Mouse (Mus musculus): ENCODE results near the gene Dcaf6.

Dcaf6 gene

DNA sequence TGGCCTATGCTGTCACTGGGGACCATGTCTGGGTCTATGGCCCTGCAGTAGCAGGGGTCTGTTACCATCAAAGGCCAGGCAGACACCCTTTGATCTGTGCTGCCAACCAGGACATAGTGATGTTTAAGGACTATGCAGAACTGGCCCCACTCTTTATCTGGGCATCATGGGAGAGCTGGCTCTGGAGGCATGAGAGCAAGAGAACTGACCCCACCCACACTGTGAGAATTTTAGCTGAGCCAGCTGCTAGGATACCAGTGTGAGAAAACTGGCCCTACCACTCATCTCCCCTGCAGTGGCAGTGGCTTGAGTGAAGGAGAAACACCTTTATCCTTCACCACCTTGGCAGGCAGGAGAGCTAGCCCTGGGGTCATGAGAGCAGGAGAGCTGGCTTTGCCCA lies 19.1 kb downstream of the Dcaf6 start:
- CTCF ChIA-PET, result interaction anchor here in 1 of 4 experiments (0.6 kb wide), 1 partner anchor 296 kb away, joined by 3 read pairs; no protein-coding TSS in a partner anchor
- POLR2A ChIA-PET, result interaction anchor here in 2 of 4 experiments (0.5 to 4.7 kb wide), 3 partner anchors 19 to 550 kb away, joined by 3 to 17 read pairs (median 5); partner anchors contain the start of genes Mpc2 (in 2 of the 2) and Dcaf6 (in 1 of the 2)

DNA sequence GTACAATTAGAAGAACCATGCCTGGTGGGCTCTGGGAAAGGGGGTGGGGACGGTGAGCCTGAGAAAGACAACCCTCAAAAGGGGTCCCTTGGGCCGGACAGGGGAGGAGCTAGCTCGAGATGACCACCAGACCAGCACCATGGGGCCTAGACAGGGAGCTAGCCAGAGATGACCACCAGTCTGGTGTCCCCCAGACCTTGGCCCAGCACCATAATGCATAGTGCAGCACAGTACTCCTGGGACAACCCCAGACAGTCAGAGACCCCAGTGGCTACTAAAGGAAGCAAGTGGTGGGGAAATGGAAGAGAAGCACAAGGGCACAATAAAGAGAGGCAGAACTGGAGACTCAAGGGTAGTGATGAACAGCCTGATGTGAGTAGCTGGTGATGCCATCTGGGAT lies 19.5 kb downstream of the Dcaf6 start:
- POLR2A ChIA-PET, result interaction anchor here in 2 of 4 experiments (0.5 to 4.7 kb wide), 3 partner anchors 20 to 550 kb away, joined by 3 to 17 read pairs (median 5); partner anchors contain the start of genes Mpc2 (in 2 of the 2) and Dcaf6 (in 1 of the 2)
- CTCF ChIA-PET, result no interaction called here

DNA sequence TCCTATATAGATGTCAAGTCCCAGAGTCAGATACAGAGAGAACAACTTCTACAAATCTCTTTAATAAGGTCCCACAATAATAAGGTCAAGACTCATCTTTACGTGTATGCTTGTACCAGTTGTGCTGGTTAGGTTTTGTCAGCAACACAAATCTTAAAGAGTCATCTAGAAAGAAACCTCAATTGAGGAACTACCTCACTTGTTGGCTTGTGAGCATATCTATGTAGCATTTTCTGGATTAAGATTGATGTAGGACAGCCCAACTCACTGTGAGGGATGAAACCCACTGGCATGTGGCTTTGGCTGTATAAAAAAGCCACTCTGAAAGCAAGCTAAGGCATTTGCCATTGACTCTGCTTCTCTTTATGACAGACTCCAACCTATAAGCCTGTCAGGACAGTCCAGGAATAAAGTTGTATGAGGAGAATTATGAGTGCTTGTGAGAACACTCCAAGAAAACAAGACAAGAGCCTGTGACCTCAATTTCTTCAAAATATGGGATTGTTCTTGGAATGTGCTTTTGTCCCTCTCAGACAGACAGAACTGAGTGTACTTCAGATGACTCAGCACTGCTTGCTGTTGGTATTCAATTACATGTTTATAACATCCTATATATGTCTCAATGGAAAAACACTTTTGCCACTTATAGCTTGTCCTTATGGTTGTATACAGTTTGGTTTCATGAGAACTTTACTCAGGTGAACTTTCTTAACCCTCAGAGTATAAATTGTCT lies 21.8 kb downstream of the Dcaf6 start:
- ChIA-PET CTCF (interaction anchor here in 1 of 4 experiments (0.5 kb wide), 1 partner anchor 152 kb away, joined by 7 read pairs; no protein-coding TSS in a partner anchor), POLR2A (interaction anchor here in 1 of 4 experiments (2.3 kb wide), 1 partner anchor 22 kb away, joined by 9 read pairs; the partner anchor contains the start of genes Dcaf6 and Mpc2)

- CTCF ChIA-PET, result interaction anchor here in 1 of 4 experiments (1.2 kb wide), 1 partner anchor 28 kb away, joined by 3 read pairs; no protein-coding TSS in a partner anchor
- POLR2A ChIA-PET, result interaction anchor here in 3 of 4 experiments (1.2 to 3.2 kb wide), 6 partner anchors 11 to 91 kb away, joined by 3 to 53 read pairs (median 6); partner anchors contain the start of genes Dcaf6 (in 3 of the 3) and Mpc2 (in 3 of the 3)
Observed at GRCm38 (mm10) chr1:165432883-165433282, 27.4 kb downstream of the Dcaf6 start.

DNA sequence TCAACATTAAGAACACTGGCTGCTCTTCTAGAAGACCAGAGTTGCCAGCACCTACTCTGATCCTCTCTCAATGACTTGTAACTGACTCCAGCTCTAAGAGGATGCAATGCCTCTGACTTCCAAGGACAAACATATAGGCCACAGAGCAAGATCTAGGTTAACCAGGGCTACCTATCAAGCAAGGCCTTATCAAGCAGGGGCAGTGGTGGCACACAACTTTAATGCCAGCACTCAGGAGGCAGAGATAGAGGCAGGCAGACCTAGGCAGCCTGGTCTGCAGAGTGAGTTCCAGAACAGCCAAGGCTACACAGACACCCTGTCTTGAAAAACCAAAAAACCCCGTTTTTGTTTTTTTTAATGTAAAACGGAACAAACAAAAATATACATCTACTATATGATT lies 34.0 kb downstream of the Dcaf6 start:
- ChIA-PET CTCF (no interaction called here), POLR2A (interaction anchor here in 1 of 4 experiments (1.5 kb wide), 1 partner anchor 34 kb away, joined by 6 read pairs; the partner anchor contains the start of genes Dcaf6 and Mpc2)

- CTCF ChIA-PET, result no interaction called here
- POLR2A ChIA-PET, result interaction anchor here in 2 of 4 experiments (0.6 to 1.8 kb wide), 4 partner anchors 11 to 63 kb away, joined by 3 to 7 read pairs (median 4); partner anchors contain the start of genes Dcaf6 (in 2 of the 2) and Mpc2 (in 2 of the 2)
Observed at GRCm38 (mm10) chr1:165421357-165421915, 38.8 kb downstream of the Dcaf6 start.

DNA sequence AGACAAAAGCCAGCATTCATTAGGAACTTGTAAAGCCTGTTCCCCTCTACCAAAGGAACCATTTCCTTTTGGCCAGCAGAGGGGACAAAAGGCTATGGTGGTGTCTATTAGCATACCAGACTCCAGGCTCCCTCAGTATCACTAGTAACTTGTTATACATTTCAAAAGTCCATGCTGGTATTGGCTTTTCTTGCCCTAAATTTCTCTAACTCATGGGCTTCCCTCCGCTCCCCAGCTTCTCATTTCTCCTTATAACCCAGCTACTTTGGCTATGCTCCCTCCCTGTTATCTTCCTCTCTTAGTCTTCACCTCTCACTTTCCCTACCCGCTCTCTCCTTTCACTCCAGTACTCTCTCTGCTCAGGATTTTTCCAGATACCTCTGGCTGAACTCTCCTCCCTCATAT lies 63.9 kb downstream of the Dcaf6 start:
- CTCF ChIA-PET, result interaction anchor here in 1 of 4 experiments (0.6 kb wide), 1 partner anchor 195 kb away, joined by 6 read pairs; no protein-coding TSS in a partner anchor

GRCm38 (mm10) chr1:165395940-165396339 lies 64.3 kb downstream of the Dcaf6 start:
- POLR2A ChIA-PET, result interaction anchor here in 3 of 4 experiments (0.6 to 1.8 kb wide), 5 partner anchors 12 to 761 kb away, joined by 3 to 6 read pairs (median 3); partner anchors contain the start of genes Dcaf6 (in 1 of the 3) and Mpc2 (in 1 of the 3)

More for the DNA sequence above, 63.9 kb downstream of the Dcaf6 start:
- POLR2A ChIA-PET, result interaction anchor here in 2 of 4 experiments (1.1 to 1.8 kb wide), 3 partner anchors 36 to 65 kb away, joined by 3 to 6 read pairs (median 6); partner anchors contain the start of genes Dcaf6 (in 1 of the 2) and Mpc2 (in 1 of the 2)

GRCm38 (mm10) chr1:165394836-165395235 lies 65.4 kb downstream of the Dcaf6 start:
- POLR2A ChIA-PET, result interaction anchor here in 1 of 4 experiments (0.6 to 1.8 kb wide), 2 partner anchors 38 to 96 kb away, joined by 5 to 6 read pairs; no protein-coding TSS in a partner anchor
- CTCF ChIA-PET, result no interaction called here

More at GRCm38 (mm10) chr1:165395940-165396339, 64.3 kb downstream of the Dcaf6 start:
- CTCF ChIA-PET, result interaction anchor here in 2 of 4 experiments (0.6 to 0.7 kb wide), 2 partner anchors 195 to 282 kb away, joined by 3 to 6 read pairs; no protein-coding TSS in a partner anchor

DNA sequence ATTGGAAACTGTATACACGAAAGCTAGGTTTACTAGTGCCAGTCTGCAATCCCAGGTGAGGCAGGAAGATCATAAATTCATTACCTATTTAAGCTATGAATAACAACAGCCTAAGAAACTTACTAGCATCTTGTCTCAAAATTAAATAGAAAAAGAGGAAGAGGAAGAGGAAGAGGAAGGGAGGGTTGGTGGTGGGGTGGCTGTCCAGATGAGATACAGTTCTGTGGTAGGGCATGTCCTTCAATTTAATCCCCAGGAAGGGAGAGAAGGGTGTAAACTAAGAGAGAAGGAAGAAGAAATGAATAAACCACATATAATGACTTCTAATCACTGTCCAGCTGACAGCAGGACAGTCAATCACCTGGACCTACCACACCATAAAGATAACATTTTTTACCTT lies 67.2 kb downstream of the Dcaf6 start:
- POLR2A ChIA-PET, result no interaction called here
- CTCF ChIA-PET, result interaction anchor here in 1 of 4 experiments (0.6 kb wide), 1 partner anchor 19 kb away, joined by 4 read pairs; no protein-coding TSS in a partner anchor

GRCm38 (mm10) chr1:165388716-165389115 lies 71.6 kb downstream of the Dcaf6 start:
- ChIA-PET CTCF (no interaction called here), POLR2A (interaction anchor here in 2 of 4 experiments (0.6 to 1.8 kb wide), 4 partner anchors 15 to 911 kb away, joined by 3 to 5 read pairs (median 4); partner anchors contain the start of genes Dcaf6 (in 2 of the 2) and Mpc2 (in 2 of the 2))

DNA sequence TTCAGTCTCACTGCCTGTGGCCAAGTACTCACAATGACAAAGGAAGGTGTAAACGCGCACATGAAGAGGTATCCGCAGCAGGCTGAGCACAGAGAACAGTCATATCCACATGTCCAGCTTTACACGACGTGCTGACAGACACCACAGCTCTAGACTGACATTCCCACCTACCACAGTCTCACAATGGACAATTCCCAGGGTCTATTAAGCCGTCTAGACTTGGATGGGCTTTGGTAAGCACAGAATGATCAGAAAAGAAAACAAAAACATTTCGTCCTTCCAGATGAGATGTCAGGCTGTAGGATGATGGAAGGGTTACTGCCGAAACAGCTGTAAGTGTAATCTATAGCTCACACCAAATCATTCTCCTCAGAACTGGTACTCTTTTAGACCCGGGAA lies 73.8 kb downstream of the Dcaf6 start:
- ChIA-PET POLR2A (interaction anchor here in 2 of 4 experiments (0.5 to 1.4 kb wide), 3 partner anchors 9 to 280 kb away, joined by 3 to 4 read pairs (median 3); partner anchors contain the start of genes Dcaf6 (in 1 of the 2) and Mpc2 (in 1 of the 2)), CTCF (no interaction called here)

GRCm38 (mm10) chr1:165385810-165386524 lies 74.3 kb downstream of the Dcaf6 start:
- ChIA-PET CTCF (interaction anchor here in 1 of 4 experiments (0.5 kb wide), 1 partner anchor 617 kb away, joined by 4 read pairs; the partner anchor contains the start of gene Pou2f1), POLR2A (interaction anchor here in 2 of 4 experiments (0.5 to 1.4 kb wide), 4 partner anchors 9 to 281 kb away, joined by 3 to 5 read pairs (median 4); partner anchors contain the start of genes Dcaf6 (in 1 of the 2) and Mpc2 (in 1 of the 2))

DNA sequence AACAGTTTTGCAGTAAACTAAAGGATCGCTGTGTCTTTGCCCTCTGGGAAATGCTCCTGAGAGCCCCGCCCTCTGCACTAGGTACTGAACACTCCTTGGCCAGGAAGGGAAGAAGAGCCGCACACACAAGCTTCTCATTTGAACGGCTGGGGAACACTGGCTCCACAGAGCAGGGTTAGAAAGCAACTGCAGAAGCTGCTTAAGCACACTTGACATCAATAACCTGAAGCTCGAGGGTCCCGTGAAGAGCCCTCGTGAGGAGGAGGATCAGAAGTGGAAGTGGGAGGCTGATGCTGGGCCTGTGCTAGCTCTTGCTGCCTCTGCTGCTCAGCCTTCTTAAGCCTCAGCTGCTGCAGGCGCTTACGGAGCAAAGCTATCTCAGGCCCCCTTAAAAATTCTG lies 86.4 kb downstream of the Dcaf6 start:
- ChIA-PET CTCF (interaction anchor here in 2 of 4 experiments (0.6 to 1.0 kb wide), 3 partner anchors 19 to 506 kb away, joined by 3 to 4 read pairs (median 4); no protein-coding TSS in a partner anchor), POLR2A (interaction anchor here in 2 of 4 experiments (0.8 to 1.6 kb wide), 4 partner anchors 10 to 87 kb away, joined by 3 to 5 read pairs (median 4); partner anchors contain the start of genes Dcaf6 (in 2 of the 2) and Mpc2 (in 2 of the 2))

DNA sequence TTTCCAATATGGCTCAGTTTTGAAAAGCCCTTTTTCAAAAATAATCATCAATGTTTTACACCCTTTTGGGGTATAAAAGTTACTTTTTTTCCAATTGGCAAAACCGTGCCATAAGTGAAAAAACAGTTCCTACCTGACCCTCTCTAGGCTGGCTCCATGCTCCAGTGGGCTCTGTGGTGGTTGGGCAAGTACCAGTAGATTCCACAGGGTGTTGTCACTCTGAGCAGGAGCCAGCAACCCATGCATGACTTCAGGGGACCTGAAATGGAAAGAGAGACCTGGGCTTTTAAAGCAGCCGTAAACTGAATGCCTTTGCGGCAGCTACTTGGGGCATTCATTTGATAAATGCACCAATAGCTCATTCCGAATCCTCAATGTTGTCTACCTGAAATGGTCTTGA lies 89.3 kb downstream of the Dcaf6 start:
- CTCF ChIA-PET, result no interaction called here
- POLR2A ChIA-PET, result interaction anchor here in 1 of 4 experiments (0.6 to 1.1 kb wide), 2 partner anchors 9 to 124 kb away, joined by 3 read pairs; no protein-coding TSS in a partner anchor

DNA sequence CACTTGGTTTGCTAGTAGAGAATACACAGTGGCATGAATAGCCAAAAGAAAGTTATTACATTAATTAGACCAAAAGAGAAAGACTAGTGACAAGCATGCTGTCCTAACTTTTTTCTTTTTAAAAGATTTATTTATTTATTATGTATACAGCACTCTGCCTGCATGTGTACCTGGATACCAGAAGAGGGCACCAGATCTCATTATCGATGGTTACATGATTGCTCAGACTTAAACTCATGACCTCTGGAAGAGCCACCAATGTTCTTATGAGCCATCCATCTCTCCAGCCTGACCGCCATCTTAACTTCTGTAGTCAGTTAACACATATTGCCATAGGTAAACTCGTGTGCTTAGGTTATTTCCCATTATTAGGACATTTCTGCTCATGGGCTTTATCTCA lies 95.2 kb downstream of the Dcaf6 start:
- POLR2A ChIA-PET, result interaction anchor here in 1 of 4 experiments (0.6 kb wide), 1 partner anchor 218 kb away, joined by 7 read pairs; no protein-coding TSS in a partner anchor
- CTCF ChIA-PET, result interaction anchor here in 2 of 4 experiments (0.6 to 0.7 kb wide), 3 partner anchors 96 to 137 kb away, joined by 6 to 10 read pairs (median 7); no protein-coding TSS in a partner anchor

DNA sequence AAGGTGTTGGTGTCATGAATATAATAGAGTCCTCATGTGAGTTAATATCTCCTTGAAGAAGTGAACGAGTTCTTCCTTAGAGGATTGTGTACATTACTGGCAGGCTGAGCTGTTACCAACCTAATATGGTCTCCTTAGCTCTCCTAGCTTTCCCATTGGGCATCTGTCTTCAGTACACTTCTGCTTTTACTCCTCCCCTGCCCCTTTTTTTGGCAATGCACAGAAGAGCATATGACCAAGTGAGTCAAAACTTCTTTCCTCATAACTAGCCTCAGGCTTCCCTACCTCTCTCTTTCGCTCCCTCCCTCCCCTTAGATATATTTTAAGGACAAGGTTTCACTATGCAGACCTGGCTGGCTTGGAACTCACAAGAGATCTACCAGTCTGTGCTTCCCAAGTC lies 97.0 kb downstream of the Dcaf6 start:
- ChIA-PET POLR2A (interaction anchor here in 2 of 4 experiments (0.5 to 1.5 kb wide), 2 partner anchors 10 to 145 kb away, joined by 3 read pairs; no protein-coding TSS in a partner anchor), CTCF (no interaction called here)

Data from embryonic stem cell, embryonic (primary cell).